Mouse (Mus musculus) left cerebral cortex, adult 2 months (tissue): Measurements from ENCODE around the gene H2-Q10. TPM values are rescaled to one million over a fixed set of nuclear protein-coding genes. Genes with fewer than 3 reads are reported as not detected.
A peak's percentile ranks its signal among the peaks of the same experiment; 100 is the strongest.

Source experiments
- DNase-seq, 2 experiments: peaks; one replicate each; pipeline ENCODE4 v3.0.0; 2021 to 2022; ENCODE audit warnings: low spot score in 2 of 2, mixed read lengths in 1 of 2; ENCODE audit errors: extremely low spot score in 1 of 2
- H3K27ac ChIP-seq: fragments of 200-600 bp; 2 replicates; pipeline ENCODE4 v1.8.1; 2022
- H3K4me3 ChIP-seq: fragments of 200-600 bp; 2 replicates; pipeline ENCODE4 v1.8.1; 2022
- CTCF ChIP-seq: fragments of 200-600 bp; IDR thresholded peaks from 2 replicates; pipeline ENCODE4 v1.8.1; 2022; ENCODE audit warnings: antibody characterized with exemption, mild to moderate bottlenecking, moderate library complexity
- intact Hi-C: fragments of 180-260 bp; cut with DNase I; formaldehyde crosslinking; loops from one replicate; pipeline ENCODE4 v1.15.1; 2025
- total RNA-seq, 2 experiments: library from RNA; stranded (reverse); gene quantifications; 2 replicates each; pipeline ENCODE4 v1.2.3; 2021

Gene H2-Q10
- total RNA-seq, 2 experiments from 2014 or later = 0.43 to 0.75 TPM

DNA sequence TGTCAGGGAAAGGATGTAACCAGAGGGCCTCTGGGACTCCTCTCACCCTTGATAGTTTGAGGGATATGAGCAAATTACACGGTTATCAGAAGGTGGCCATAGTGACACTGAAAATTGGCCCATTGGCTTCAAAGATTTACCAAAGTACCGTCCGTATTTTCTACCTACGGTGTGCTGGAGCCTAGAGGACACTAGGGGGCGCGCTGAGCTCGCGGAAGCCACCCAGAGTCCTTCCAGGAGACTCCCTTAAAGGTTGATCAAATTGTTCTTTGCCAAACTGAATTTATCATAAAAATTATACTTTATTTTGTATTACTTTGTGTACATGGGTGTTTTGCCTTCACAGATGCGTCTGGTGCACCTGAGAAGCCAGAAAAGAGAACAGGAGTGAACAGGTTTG lies 14.2 kb downstream of the H2-Q10 start:
- Histone ChIP-seq H3K4me3 (no peak overlapping the region), H3K27ac (no peak overlapping the region)
- intact Hi-C loops = loop anchor here (1.0 kb wide), 1 partner anchor 48 kb away; no protein-coding TSS in a partner anchor
- DNase-seq = peak; percentile 50 to 60
- TF ChIP-seq CTCF = peak; percentile 98

DNA sequence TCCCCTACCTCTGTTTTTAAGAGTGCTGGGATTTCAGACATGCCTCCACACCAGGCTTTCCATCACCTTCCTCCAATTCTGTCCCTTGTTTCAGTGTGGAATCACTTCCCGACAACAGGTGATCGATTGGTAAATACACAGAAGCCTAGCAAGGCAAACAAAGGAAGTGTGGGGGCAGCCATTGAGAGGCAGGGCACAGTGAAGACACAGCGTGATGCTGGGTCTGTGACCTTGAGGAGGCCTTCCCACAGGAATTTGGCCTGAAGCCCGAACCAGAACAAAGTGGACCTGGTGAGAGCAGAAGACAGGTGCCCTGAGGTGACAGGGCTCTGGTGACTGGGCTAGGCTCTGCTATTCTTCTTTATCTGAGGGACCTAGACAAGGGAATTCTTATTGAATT lies 15.8 kb downstream of the H2-Q10 start:
- Histone ChIP-seq H3K4me3 (no peak overlapping the region), H3K27ac (no peak overlapping the region)
- intact Hi-C loops = loop anchor here (5.0 kb wide), 1 partner anchor 92 kb away; no protein-coding TSS in a partner anchor
- no peak for TF ChIP-seq CTCF
- DNase-seq = no peak

DNA sequence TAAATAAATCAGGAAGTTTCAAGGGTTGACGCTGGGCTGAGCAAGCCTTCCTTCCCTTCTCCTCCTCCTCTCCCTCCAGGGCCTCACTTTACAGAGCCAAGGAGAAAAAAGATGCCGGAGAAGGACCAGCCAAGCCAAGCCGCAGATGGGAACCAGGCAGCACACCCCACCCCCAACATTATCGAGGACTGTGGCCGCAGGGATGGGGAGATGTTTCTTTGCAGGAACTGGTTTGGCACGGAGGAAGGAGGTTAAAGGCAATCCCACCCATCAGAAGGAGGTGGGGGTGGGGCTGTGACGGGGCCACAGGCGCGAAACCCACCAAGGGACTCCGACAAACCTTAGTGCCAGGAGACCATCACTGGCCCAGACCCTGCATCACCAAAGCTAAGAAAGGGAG lies 16.8 kb downstream of the H2-Q10 start:
- Histone ChIP-seq H3K27ac (no peak overlapping the region), H3K4me3 (no peak overlapping the region)
- intact Hi-C loops = loop anchor here (5.0 kb wide), 1 partner anchor 91 kb away; no protein-coding TSS in a partner anchor
- TF ChIP-seq CTCF = no peak
- DNase-seq = no peak

DNA sequence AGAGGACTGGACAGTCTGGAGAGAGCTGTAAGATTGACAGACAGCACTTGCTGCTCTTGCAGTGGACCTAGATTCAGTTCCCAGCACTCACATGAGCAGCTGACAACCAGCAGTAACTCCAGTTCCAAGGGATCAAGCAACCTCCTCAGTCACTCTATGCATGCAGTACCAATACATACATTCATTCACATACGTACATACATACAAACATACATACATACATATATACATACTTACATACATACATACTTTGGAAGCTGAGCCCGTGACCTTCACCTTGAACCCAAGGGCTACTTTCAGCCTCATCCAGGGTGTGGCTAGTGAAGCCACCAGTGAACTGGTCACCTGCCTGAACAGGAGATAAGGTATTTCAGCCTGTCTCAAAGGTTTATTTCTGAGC lies 18.2 kb downstream of the H2-Q10 start:
- no peak overlapping the region for H3K27ac ChIP-seq
- intact Hi-C loops = loop anchor here (5.0 kb wide), 1 partner anchor 89 kb away; no protein-coding TSS in a partner anchor
- H3K4me3 ChIP-seq = no peak overlapping the region
- DNase-seq = no peak
- no peak for TF ChIP-seq CTCF

DNA sequence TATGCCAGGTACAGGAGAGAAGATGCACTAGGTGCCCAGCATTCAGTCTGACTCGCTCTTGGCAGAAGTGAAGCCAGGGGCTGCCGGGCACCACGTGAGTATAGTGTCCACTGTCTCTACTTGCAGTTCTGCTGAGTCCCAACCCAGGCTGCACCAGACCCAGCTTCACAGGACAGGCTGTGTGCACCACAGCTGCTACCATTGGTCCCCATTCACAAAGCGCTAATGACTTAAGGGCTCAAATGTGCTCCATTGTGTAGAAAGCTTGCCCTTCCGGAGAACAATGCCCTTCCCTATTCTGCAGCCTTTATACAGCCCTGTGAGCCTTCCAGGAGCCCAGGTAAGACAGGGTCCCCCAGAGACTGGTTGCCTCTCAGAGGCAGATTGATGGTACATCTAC lies 20.4 kb downstream of the H2-Q10 start:
- TF ChIP-seq CTCF = no peak
- intact Hi-C loops = no loop called here
- H3K4me3 ChIP-seq = no peak overlapping the region

DNA sequence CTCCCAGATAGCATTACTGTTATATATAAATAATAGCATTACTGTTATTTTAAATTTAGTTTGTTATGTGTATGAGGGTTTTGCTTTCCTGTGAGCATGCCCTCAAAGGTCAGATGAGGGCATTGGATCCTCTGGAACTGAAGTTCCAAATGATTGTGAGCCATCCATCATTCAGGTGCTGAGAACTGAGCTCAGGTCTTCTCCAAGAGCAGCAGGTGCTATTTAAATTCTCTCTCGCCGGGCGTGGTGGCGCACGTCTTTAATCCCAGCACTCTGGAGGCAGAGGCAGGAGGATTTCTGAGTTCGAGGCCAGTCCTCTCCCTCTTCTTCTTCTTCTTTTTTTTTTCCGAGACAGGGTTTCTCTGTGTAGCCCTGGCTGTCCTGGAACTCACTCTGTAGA lies 27.2 kb downstream of the H2-Q10 start:
- TF ChIP-seq CTCF = no peak
- intact Hi-C loops = no loop called here
- Histone ChIP-seq H3K27ac (no peak overlapping the region), H3K4me3 (no peak overlapping the region)
- no peak for DNase-seq

More for the DNA sequence above, 20.4 kb downstream of the H2-Q10 start:
- DNase-seq = no peak
- H3K27ac ChIP-seq = no peak overlapping the region

DNA sequence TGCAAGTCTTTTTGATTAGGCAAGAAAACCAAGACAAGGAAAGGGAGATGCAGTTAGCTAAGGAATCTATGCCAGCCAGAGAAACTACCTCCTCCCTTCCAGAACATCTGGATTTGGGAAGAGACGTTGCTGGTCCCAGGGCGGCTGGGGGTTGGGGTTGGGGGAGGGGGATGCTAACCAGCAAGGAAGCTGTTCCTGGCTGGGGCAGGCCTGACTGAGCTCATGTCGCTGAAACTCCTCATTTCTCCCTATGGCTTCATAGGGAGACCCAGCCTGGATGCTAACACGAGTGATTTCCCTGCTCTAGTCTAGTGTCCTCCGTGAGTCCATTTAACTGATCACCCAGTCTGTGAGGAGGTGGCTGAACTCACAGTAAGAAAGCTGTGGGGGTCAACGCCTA lies 32.3 kb downstream of the H2-Q10 start:
- no peak for DNase-seq
- intact Hi-C loops = no loop called here
- TF ChIP-seq CTCF = no peak
- no peak overlapping the region for H3K27ac ChIP-seq
- no peak overlapping the region for H3K4me3 ChIP-seq

DNA sequence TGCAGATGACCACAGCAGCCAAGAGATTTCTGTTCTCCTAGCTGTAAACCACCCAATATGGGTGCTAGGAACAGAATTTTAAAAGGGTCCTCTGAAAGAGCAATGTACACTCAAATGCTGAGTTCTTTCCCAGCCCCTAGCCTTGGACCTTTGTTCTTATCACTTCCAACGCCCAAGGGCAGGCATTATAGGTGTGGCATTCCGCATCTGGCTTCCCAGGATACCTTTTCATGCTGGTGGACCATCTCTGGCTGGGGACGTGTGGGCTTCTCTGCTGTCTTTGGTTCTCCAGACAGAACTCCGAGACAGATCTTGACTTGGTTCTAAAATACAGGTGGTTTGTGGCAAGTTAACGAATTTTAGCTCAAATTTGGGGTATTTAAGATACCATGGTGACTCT lies 32.9 kb downstream of the H2-Q10 start:
- Histone ChIP-seq H3K27ac (no peak overlapping the region), H3K4me3 (no peak overlapping the region)
- no peak for DNase-seq
- intact Hi-C loops = no loop called here
- no peak for TF ChIP-seq CTCF

DNA sequence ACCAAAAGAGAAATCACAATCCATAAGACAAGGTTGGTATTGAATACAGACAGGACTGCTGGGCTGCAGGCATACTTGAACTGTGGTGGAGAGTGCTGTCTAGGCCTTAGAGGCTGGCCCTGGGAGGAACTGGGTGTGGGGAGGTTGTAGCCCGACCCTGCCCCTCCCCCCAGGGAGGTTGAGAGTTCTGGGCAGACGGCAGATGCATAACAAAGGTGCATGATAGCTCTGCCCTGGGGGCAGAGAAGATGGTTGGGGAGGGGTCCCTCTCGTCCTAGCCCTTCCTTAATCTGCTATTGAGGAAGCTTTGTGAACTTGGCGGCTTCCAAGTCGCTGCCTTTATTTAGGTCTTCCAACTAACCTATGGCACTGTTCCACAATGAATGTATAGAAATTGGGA lies 34.0 kb downstream of the H2-Q10 start:
- intact Hi-C loops = no loop called here

DNA sequence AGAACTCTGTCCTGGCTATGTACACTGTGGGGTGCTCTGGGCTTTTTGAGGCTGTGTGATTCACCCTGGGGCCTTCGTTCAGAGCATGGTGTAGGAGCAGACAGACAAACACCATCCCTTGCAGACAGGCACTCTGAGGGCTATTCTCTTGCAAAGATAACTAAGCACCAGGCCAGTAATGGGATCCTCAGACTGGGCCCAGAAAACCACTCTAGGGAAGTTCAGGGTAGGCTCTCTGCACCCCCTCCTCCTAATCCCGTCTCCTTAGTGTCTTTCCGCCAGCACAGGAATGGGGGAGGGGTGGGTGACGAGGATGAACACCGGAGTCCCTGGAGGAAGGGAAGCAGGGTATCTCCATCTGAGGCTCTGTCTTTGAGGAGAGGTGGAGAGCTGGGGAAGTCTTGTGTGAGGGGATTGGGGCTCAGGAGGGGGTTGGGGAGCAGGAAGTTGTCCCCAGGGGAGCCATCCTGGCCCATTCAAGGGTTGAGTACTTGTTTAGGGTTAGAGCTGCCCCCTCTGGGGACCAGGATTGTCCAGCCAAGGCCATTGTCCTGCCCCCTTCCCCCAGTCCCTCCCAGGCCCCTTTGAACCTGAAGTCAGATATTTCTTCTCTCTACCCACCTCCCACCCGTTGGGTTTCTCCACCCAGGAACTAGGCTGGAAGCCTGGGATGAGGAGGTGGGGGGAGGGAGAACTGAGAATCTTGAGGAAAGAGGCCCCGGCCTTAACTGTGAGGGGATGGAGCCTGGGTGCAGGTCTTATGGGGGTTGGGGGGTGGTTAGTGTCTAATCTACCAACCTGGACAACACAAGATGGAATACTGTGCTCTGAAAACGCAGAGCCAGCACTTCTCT lies 35.0 kb downstream of the H2-Q10 start:
- TF ChIP-seq CTCF = no peak
- DNase-seq = no peak
- H3K4me3 ChIP-seq = no peak overlapping the region
- H3K27ac ChIP-seq = no peak overlapping the region
- intact Hi-C loops = no loop called here

More for the DNA sequence above, 34.0 kb downstream of the H2-Q10 start:
- no peak for TF ChIP-seq CTCF
- Histone ChIP-seq H3K4me3 (no peak overlapping the region), H3K27ac (no peak overlapping the region)
- no peak for DNase-seq

DNA sequence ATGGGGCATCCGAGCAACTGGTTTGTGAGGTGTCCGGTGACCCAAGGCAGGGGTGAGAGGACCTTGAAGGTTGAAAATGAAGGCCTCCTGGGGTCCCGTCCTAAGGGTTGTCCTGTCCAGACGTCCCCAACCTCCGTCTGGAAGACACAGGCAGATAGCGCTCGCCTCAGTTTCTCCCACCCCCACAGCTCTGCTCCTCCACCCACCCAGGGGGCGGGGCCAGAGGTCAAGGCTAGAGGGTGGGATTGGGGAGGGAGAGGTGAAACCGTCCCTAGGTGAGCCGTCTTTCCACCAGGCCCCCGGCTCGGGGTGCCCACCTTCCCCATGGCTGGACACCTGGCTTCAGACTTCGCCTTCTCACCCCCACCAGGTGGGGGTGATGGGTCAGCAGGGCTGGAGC lies 35.9 kb downstream of the H2-Q10 start, which contains the start of gene Pou5f1:
Gene Pou5f1 (plus strand): TSS at position 243 of the 400 bp plus-strand sequence.
- intact Hi-C loops = no loop called here
- no peak for DNase-seq
- Histone ChIP-seq H3K4me3 (no peak within 1 kb of the TSS), H3K27ac (no peak within 1 kb of the TSS)
- no peak for TF ChIP-seq CTCF

DNA sequence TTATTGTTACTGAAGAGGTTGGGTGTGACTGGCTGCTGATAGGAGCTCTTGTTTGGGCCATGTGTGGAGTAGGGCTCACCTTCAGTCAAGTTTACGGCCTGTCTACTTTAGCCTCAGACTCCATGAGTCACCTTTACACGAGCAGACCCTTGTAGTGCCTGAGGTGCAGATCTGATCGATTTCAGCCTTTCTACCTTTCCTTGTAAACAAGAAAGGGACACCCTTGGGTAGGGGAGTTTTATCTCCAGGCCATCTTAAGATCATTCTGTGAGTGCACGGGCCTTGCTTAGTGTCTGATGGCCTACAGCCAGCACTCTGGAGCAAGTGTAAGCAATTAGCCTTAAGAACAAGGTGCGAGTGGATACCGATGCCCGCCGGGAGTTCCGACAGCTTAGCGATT lies 37.0 kb downstream of the H2-Q10 start:
- Histone ChIP-seq H3K27ac (no peak overlapping the region), H3K4me3 (no peak overlapping the region)
- intact Hi-C loops = no loop called here
- no peak for TF ChIP-seq CTCF
- no peak for DNase-seq
